Mouse (Mus musculus) C2C12 (cell line): Measurements from ENCODE around the gene Prkar2a. TPM values are rescaled to one million over a fixed set of nuclear protein-coding genes. Genes with fewer than 3 reads are reported as not detected.
A peak's percentile ranks its signal among the peaks of the same experiment; 100 is the strongest.

ENCODE experiments used
- H3K27me3 ChIP-seq: one replicate; pipeline ENCODE4 v1.6.1; 2011; ENCODE audit not compliant: control insufficient read depth, insufficient read depth, insufficient read length
- H3K36me3 ChIP-seq: one replicate; pipeline ENCODE4 v1.6.1; 2011; ENCODE audit not compliant: control insufficient read depth, insufficient read depth
- H3K4me3 ChIP-seq: one replicate; pipeline ENCODE4 v1.5.1; 2011; ENCODE audit warnings: mild to moderate bottlenecking, control low read depth; ENCODE audit not compliant: poor library complexity, insufficient read depth, severe bottlenecking
- H3K79me2 ChIP-seq: one replicate; pipeline ENCODE4 v1.6.1; 2011; ENCODE audit not compliant: control insufficient read depth, insufficient read depth
- H3K79me3 ChIP-seq: one replicate; pipeline ENCODE4 v1.6.1; 2011; ENCODE audit warnings: low read depth, control low read depth
- H3ac ChIP-seq: one replicate; pipeline ENCODE3; 2011; ENCODE audit warnings: low read depth; ENCODE audit not compliant: control insufficient read depth, insufficient read length
- CEBPB ChIP-seq: IDR thresholded peaks from one replicate; pipeline ENCODE4 v1.6.1; 2011; ENCODE audit warnings: low read depth, mild to moderate bottlenecking, control low read depth, moderate library complexity
- CTCF ChIP-seq: IDR thresholded peaks from one replicate; pipeline ENCODE4 v1.5.1; 2011; ENCODE audit not compliant: control insufficient read depth, insufficient read depth, insufficient read length
- FOSL1 ChIP-seq: IDR thresholded peaks from one replicate; pipeline ENCODE4 v1.8.0; 2011; ENCODE audit warnings: mild to moderate bottlenecking, low read length; ENCODE audit not compliant: poor library complexity, insufficient read depth, severe bottlenecking
- MAX ChIP-seq: IDR thresholded peaks from one replicate; pipeline ENCODE4 v1.6.1; 2011; ENCODE audit warnings: mild to moderate bottlenecking, control low read depth
- MYOD1 ChIP-seq: IDR thresholded peaks from one replicate; pipeline ENCODE4 v1.6.1; 2011; ENCODE audit warnings: low read depth; ENCODE audit not compliant: control insufficient read depth, insufficient read length
- MYOG ChIP-seq: IDR thresholded peaks from one replicate; pipeline ENCODE4 v1.6.1; 2011; ENCODE audit not compliant: control insufficient read depth, insufficient read length; ENCODE audit errors: extremely low read depth
- USF1 ChIP-seq: IDR thresholded peaks from one replicate; pipeline ENCODE4 v1.6.1; 2011; ENCODE audit warnings: low read depth, mild to moderate bottlenecking, control low read depth, moderate library complexity
- polyA plus RNA-seq: library from polyadenylated mRNA; unstranded; fragments of >200 nt; fragmentation: generic; extraction: Trizol; gene quantifications from one replicate; pipeline ENCODE4 v1.2.1, GENCODE M21; 2012; ENCODE audit warnings: missing spikeins

Prkar2a gene
- polyA plus RNA-seq, 1 experiment = 19.4 TPM

DNA sequence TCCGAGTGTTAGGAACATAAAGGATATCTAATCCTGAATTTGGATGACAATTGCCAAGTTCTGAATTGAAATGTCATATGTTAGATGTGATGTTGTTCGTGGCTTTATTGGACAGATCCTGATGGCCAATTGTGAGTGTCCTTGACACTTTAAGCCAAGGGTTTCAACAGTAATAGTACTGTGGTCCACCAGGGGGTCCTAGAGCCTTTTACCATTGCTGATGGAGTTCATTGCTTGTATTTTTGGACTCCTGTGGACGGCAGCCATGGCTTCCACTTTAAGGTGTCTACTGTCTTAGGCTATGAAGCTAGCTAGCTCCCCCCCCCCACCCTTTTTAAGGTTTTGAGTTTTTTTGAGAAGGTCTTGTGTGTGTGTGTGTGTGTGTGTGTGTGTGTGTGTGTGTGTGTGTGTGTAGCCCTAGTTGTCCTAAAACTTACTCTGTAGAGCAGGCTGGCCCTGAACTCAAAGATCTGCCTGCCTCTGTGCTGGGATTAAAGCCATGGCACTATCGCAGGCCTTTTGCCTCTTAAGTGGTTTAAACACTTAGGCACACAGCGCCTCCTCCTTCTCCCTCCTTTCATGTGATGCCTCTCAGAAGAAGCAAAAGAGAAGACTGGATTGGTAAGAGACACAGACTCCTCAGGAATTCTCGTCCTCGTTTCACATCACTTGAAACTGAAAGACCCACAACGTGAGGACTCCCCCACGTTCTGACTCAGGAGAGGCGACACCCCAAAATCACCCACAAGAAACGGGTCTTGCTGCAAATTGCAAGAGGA is 63.2 kb downstream of the Prkar2a start:
- TF ChIP-seq FOSL1 = no peak
- TF ChIP-seq USF1 = no peak
- TF ChIP-seq MYOD1 = no peak
- TF ChIP-seq MAX = no peak
- no peak for TF ChIP-seq MYOG
- no peak for TF ChIP-seq CTCF
- TF ChIP-seq CEBPB = no peak
- H3K36me3 ChIP-seq = peaks cover 20% of the 10 kb centered on the region

DNA sequence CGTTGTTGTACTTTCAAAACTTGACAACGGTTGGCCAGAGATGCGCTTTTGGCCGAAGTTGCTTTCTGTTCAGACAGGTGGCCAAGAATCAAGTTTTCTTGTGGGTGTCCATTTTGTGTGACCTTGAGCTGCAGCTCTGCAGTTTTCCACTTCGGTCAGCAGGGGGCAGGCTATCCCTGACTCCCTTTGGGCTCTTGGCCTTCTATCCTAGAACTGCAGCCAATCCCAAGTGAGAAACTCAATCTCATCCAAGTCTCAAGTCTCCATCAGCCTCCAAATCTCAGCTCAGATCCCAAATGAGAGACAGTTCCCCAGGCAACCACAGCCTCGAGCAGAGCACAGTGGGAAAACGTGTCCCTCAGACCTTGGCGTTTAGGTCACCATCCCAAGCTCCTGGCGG is 64.2 kb downstream of the Prkar2a start:
- TF ChIP-seq CTCF = peak; percentile 74
- no peak for TF ChIP-seq CEBPB
- no peak for TF ChIP-seq MAX
- Histone ChIP-seq H3K27me3 (no peaks in the 10 kb centered on the region), H3ac (no peak overlapping the region), H3K4me3 (no peak overlapping the region), H3K79me3 (no peaks in the 10 kb centered on the region), H3K36me3 (peaks cover 10% of the 10 kb centered on the region), H3K79me2 (no peaks in the 10 kb centered on the region)

More for the DNA sequence above, 63.2 kb downstream of the Prkar2a start:
- H3K79me2 ChIP-seq = no peaks in the 10 kb centered on the region
- H3ac ChIP-seq = no peak overlapping the region
- H3K4me3 ChIP-seq = no peak overlapping the region
- no peaks in the 10 kb centered on the region for H3K27me3 ChIP-seq
- H3K79me3 ChIP-seq = no peaks in the 10 kb centered on the region

DNA sequence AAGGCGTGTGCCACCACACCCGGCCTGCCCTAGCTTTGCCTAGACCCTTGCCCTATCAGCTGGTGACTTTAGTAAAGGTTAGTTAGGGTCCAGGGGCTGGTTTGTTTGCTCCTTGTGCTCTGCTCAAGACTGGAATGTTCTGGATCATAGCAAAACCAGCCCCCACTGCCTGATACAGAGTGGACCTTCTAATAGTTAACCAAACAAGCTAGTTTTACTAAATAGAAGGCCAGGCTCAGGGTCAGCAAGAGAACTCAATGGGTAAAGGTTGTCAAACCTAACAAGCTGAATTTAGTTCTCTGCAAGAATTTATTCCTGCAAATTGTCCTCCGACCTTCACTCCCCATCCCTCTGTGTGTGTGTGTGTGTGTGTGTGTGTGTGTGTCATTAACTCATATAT is 64.9 kb downstream of the Prkar2a start:
- peaks cover 3% of the 10 kb centered on the region for H3K36me3 ChIP-seq
- H3ac ChIP-seq = no peak overlapping the region
- H3K27me3 ChIP-seq = no peaks in the 10 kb centered on the region
- H3K79me2 ChIP-seq = no peaks in the 10 kb centered on the region
- TF ChIP-seq FOSL1 (no peak), MYOD1 (no peak), MYOG (no peak), CEBPB (no peak), USF1 (no peak), MAX (no peak), CTCF (no peak)
- H3K79me3 ChIP-seq = no peaks in the 10 kb centered on the region
- H3K4me3 ChIP-seq = no peak overlapping the region

DNA sequence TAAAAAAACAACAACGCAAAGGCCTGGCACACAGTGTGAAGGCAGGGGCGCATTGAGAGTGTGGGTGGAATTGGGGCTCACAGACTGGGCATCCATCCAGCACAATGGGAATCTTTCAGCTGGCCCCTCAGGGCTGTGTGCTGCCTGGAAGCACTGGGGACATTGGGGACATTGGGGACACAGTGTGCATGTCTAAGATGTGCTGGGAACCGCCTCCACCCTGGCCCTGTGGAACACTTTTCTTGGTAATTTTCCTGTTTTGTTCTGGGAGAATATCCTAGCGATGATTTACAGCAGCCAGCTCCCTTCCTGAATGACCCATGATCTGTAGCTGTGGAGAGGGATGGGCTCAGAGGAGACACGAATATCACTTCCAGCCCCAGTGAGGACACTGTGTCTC is 65.3 kb downstream of the Prkar2a start:
- H3K4me3 ChIP-seq = no peak overlapping the region
- H3ac ChIP-seq = no peak overlapping the region
- H3K36me3 ChIP-seq = no peaks in the 10 kb centered on the region
- no peaks in the 10 kb centered on the region for H3K79me3 ChIP-seq
- TF ChIP-seq CEBPB = no peak
- no peak for TF ChIP-seq MYOD1
- no peak for TF ChIP-seq FOSL1
- no peak for TF ChIP-seq USF1
- H3K27me3 ChIP-seq = no peaks in the 10 kb centered on the region
- H3K79me2 ChIP-seq = no peaks in the 10 kb centered on the region

DNA sequence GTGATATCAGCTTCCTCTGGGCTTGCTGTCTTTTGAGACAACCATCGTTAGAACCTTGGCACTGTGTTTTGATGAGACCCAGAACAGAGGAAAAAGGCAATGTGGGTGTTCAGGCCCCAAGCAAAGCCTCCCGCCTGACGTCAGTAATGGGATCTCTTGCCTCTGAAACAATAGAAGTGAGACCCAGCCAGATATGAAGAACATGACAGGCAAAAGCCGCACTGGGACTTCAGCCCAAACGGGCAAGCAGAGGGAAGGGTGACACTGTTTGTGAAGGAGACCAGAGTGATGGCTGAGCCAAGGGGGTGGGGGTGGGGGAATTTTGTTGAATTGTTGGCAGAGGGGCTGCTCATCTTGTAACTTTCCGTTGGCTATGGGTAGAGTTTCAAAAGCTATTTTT is 68.3 kb downstream of the Prkar2a start:
- Histone ChIP-seq H3K36me3 (no peaks in the 10 kb centered on the region), H3K79me3 (no peaks in the 10 kb centered on the region), H3ac (no peak overlapping the region), H3K27me3 (no peaks in the 10 kb centered on the region), H3K79me2 (no peaks in the 10 kb centered on the region), H3K4me3 (no peak overlapping the region)
- TF ChIP-seq CTCF (no peak), FOSL1 (no peak), CEBPB (no peak), MYOG (no peak), MAX (no peak), MYOD1 (no peak), USF1 (no peak)

DNA sequence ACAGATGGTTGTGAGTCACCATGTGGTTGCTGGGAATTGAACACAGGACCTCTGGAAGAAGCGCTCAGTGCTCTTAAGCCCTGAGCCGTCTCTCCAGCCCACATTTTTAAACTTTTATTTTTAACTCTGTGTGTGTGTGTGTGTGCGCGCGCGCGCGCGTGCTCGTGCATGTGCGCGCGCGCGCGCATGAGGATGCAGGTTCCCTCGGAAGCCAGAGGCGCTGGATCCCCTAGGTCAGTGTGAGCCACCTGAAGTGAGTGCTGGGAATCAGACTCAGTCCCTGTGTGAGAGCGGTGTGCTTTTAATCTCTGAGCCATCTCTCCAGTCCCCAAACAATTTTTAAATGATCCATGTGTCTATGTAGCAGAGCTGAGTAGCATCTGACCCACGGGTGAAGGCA is 70.0 kb downstream of the Prkar2a start:
- Histone ChIP-seq H3K27me3 (no peaks in the 10 kb centered on the region), H3K79me2 (no peaks in the 10 kb centered on the region), H3K4me3 (no peak overlapping the region), H3ac (no peak overlapping the region), H3K79me3 (no peaks in the 10 kb centered on the region), H3K36me3 (no peaks in the 10 kb centered on the region)
- TF ChIP-seq CTCF (no peak), FOSL1 (no peak), MYOD1 (no peak), CEBPB (no peak), MYOG (no peak), USF1 (no peak), MAX (no peak)
